Mouse (Mus musculus) left cerebral cortex, postnatal 25 days (tissue): ENCODE results near the gene Ring1. TPM values are rescaled to one million over a fixed set of nuclear protein-coding genes. Genes with fewer than 3 reads are reported as not detected.

Source experiments
- DNase-seq, 2 experiments: peaks; one replicate each; pipeline ENCODE4 v3.0.0; 2022; ENCODE audit warnings: low spot score in 2 of 2, mixed read lengths in 1 of 2
- intact Hi-C: fragments of 180-260 bp; cut with DNase I; formaldehyde crosslinking; loops from one replicate; pipeline ENCODE4 v1.15.1; 2025
- total RNA-seq, 2 experiments: library from RNA; stranded (reverse); gene quantifications; 2 replicates each; pipeline ENCODE4 v1.2.3; 2021

The Ring1 gene
- 10 to 100 TPM; 28.4 to 32.2 TPM for total RNA-seq

- peak; percentile 91 to 93 for DNase-seq
- intact Hi-C loops = no loop called here
Observed at GRCm38 (mm10) chr17:34024317-34024821, at the start of gene Ring1. Gene Ring1, minus strand, starts transcription at chr17:34024680.

- intact Hi-C loops = no loop called here
Observed at GRCm38 (mm10) chr17:34072091-34072490, 47.6 kb upstream of the Ring1 start.

DNA sequence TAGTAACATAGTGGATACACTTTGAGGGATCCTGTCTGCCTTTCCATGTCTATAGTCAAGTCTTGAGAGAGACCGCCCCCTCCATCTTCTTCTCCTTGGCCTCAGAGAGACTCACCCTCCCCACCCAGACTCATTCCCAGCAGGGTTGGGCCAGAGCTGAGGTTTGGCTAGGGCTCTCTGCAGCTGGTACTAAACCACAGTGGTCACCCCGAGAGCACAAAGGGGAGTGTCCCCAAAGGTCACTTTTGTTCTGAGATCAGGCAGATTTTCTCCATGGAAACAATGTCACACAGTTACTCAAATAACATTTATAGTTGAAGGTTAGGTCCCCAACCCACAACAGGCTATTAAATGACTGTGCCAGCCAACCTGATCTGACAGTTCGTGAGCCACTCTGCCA is 44.4 kb upstream of the Ring1 start:
- intact Hi-C loops = no loop called here
- no peak for DNase-seq

More at GRCm38 (mm10) chr17:34072091-34072490, 47.6 kb upstream of the Ring1 start:
- no peak for DNase-seq

DNA sequence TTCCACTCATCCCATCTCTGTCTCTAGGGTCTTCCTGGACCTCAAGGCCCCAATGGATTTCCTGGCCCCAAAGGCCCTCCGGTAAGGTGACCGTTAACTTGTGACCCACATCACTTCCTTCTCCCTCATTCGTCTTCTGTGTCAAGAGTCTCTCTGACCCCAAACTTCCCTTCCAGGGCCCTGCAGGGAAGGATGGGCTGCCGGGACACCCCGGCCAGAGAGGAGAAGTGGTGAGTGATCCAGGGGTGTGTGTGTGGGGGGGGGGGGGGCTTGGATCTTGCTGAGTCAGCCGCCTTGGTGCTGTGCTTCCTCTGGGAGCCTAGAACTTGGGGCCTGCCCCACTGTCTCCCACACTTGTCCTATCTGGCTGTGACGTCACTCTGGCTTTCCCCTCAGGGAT is 32.7 kb upstream of the Ring1 start:
- intact Hi-C loops = no loop called here
- DNase-seq = no peak

GRCm38 (mm10) chr17:34047404-34048050 is 23.0 kb upstream of the Ring1 start:
- DNase-seq = no peak
- intact Hi-C loops = no loop called here

- intact Hi-C loops = no loop called here
- no peak for DNase-seq
Observed at GRCm38 (mm10) chr17:34045941-34046340, 21.5 kb upstream of the Ring1 start.

GRCm38 (mm10) chr17:34039562-34040450 is 15.3 kb upstream of the Ring1 start:
- intact Hi-C loops = no loop called here
- no peak for DNase-seq

- no peak for DNase-seq
- intact Hi-C loops = no loop called here
Observed at GRCm38 (mm10) chr17:34038878-34039561, 14.5 kb upstream of the Ring1 start, which contains the start of gene Col11a2. Gene Col11a2, plus strand, starts transcription at chr17:34039437.

DNA sequence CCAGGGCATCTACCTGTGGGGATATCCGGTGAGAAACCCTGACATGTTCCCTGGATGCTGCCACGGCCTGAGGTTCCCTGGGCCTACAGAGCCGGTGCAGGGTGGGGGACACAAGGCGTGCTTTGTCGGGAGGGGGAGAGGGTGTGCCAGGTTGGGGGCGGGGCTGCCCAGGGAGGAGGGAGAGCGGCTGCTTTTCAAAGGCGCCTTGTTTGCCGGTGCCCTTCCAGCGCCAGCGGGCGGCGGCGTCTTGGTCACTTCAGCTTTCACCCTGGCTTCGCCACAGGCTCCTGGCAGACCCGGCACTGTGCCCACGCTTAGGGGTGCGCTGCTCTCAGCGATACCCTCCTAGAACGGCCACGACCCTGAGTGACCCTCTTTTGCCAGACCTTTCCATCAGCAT is 14.0 kb upstream of the Ring1 start:
- intact Hi-C loops = no loop called here
- DNase-seq = peak; percentile 57 to 68

DNA sequence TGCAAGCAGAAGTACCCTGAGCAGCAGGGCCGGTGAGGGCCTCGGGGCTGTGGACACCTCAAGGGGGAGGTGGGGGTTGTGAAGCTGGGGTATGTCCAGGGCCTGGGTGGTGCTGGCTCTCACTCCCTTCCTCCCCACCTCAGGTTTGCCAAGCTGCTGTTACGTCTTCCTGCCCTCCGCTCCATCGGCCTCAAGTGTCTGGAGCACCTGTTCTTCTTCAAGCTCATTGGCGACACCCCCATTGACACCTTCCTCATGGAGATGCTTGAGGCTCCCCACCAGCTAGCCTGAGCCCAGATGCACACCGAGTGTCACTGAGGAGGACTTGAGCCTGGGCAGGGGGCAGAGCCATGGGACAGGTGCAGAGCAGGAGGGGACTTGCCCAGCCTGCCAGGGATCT is 12.8 kb upstream of the Ring1 start:
- intact Hi-C loops = no loop called here
- DNase-seq = no peak

DNA sequence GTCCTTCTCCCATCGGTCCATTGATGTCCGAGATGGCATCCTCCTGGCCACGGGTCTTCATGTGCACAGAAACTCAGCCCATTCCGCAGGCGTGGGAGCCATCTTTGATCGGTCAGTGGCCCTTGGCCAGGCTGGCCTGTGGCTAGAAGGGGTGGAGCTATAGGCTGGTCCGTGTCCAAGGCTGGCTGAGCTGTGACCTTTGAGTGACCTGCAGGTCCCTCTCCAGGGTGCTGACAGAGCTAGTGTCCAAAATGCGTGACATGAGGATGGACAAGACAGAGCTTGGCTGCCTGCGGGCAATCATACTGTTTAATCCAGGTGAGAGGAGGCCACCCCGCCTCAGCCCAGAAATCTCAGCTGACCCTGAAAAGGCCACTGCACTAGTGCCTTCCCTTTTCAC is 12.2 kb upstream of the Ring1 start:
- intact Hi-C loops = no loop called here
- DNase-seq = no peak

DNA sequence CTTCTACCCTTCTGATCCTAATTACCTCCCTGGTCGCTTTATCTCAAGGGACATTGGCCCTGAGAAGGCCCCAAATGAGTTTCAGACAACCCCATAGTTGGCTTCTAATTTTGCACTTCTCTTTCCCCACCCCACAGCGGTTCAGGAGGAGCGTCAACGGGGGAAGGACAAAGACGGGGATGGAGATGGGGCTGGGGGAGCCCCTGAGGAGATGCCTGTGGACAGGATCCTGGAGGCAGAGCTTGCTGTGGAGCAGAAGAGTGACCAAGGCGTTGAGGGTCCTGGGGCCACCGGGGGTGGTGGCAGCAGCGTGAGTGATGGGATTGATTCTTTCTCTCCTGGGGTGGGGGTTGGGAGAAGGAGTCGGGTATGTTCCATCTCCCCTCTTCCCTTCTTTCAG is 11.0 kb upstream of the Ring1 start:
- intact Hi-C loops = no loop called here

GRCm38 (mm10) chr17:34034064-34034463 is 9.6 kb upstream of the Ring1 start:
- intact Hi-C loops = loop anchor here (5.0 kb wide), 1 partner anchor 83 kb away; the partner anchor contains the start of gene H2-DMa
- DNase-seq = peak in 1 of 2 experiments; percentile 72

More for the DNA sequence above, 11.0 kb upstream of the Ring1 start:
- DNase-seq = no peak

- intact Hi-C loops = loop anchor here (5.0 kb wide), 1 partner anchor 84 kb away; the partner anchor contains the start of gene H2-DMa
Observed at GRCm38 (mm10) chr17:34033441-34033840, 9.0 kb upstream of the Ring1 start.

GRCm38 (mm10) chr17:34032806-34033205 is 8.3 kb upstream of the Ring1 start:
- intact Hi-C loops = loop anchor here (5.0 kb wide), 1 partner anchor 84 kb away; the partner anchor contains the start of gene H2-DMa
- DNase-seq = no peak

More at GRCm38 (mm10) chr17:34033441-34033840, 9.0 kb upstream of the Ring1 start:
- DNase-seq = no peak

DNA sequence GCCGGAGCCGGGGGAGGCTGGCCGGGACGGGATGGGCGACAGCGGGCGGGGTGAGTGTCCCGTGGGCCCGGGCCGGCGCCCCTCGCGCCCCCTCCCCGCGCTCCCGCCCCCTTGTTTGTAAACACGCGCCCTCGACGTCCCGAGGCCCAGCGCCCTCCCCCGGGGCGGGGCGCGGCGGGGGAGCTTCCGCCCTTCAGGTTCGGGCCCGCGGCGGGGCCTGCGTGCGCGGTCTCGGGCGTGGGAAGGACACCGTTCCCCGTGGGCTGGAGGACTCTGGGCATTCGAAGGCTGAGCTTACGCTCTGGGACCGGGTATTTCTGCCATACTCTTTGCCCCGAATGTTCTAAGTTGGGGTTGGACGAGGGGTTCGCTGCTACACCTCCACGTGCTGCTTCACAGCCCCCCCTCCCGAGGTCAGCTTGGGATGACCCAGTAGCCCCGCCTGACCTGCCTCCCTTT is 7.7 kb upstream of the Ring1 start:
- intact Hi-C loops = loop anchor here (5.0 kb wide), 1 partner anchor 85 kb away; the partner anchor contains the start of gene H2-DMa
- peak in 1 of 2 experiments; percentile 71 for DNase-seq

GRCm38 (mm10) chr17:34031465-34032173 is 7.1 kb upstream of the Ring1 start, which contains the start of the genes Slc39a7 and Rxrb:
Gene Slc39a7, minus strand, starts transcription at chr17:34031682.
Gene Rxrb, plus strand, starts transcription at chr17:34031812.
- intact Hi-C loops = loop anchor here (5.0 kb wide), 1 partner anchor 86 kb away; the partner anchor contains the start of gene H2-DMa
- DNase-seq = peak; percentile 98

GRCm38 (mm10) chr17:34030861-34031326 is 6.4 kb upstream of the Ring1 start:
- intact Hi-C loops = loop anchor here (5.0 kb wide), 1 partner anchor 86 kb away; the partner anchor contains the start of gene H2-DMa
- DNase-seq = no peak
